Mouse (Mus musculus) neutrophil, adult 5-6 weeks (primary cell): ENCODE data around the gene Aldh2. TPM values are rescaled to one million over a fixed set of nuclear protein-coding genes. Genes with fewer than 3 reads are reported as not detected.
A peak's percentile ranks its signal among the peaks of the same experiment; 100 is the strongest.

Experiments
- ATAC-seq: fragments of 151-379, 151-347 bp; 2 replicates; pipeline ENCODE4 v1.8.0; 2017; ENCODE audit warnings: mild to moderate bottlenecking, moderate TSS enrichment; ENCODE audit not compliant: insufficient number of reproducible peaks, poor library complexity, low FRiP score, severe bottlenecking; ENCODE audit errors: extremely low read depth
- total RNA-seq: library from RNA; stranded (forward); fragments of 200-1000 nt; gene quantifications from 2 replicates; pipeline ENCODE4 v1.2.3, GENCODE M21; 2017

The Aldh2 gene
- total RNA-seq, 1 experiment from 2014 or later, result 253 TPM

DNA sequence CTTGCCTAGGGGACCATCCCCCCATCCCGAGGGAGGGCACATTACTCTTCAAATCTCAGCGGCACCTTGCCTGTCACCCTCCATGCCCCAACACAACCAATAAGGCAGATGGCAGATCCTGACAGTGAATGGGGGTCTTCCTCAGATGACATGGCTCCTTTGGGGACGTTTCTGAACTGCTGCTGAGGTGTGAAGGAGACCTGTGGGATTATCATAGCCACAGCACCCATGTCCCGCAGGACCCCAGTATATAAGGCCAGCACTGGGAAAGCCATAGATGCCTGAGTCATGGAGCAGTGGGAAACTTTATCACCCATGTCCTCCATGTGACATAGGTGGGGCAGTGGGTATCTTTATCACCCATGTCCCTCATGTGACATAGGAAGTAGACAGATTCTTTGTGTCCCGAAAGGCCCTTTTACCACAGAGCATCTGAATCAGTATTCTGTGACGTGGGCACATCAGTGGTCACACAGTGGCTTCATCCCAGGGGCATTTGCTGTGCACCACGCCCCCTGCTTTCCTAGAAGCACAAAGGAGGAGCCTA, 4.4 kb upstream of the Aldh2 start:
- ATAC-seq, result no peak

DNA sequence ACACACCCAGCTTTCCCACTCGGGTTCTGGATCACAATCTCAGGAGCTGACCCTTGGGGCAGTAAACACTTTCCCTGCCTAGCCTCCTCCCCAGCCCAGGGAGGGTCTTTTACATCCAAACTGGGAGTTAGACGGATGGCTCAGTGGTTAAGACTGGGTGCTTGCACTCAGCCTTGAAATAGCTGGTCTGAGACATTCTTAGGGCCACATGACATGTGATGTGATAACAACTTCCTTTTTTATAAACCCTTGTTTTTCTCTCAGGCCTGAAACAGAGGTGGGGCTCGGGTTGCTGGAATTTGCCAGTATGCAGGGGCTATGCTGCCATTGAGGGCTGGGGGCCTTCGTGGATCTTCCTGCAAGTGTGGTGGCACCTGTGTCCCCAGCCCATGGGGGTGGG, 3.7 kb upstream of the Aldh2 start:
- ATAC-seq, result 0 out of 2 replicates have a peak, but pooled peaks have one; percentile 7

DNA sequence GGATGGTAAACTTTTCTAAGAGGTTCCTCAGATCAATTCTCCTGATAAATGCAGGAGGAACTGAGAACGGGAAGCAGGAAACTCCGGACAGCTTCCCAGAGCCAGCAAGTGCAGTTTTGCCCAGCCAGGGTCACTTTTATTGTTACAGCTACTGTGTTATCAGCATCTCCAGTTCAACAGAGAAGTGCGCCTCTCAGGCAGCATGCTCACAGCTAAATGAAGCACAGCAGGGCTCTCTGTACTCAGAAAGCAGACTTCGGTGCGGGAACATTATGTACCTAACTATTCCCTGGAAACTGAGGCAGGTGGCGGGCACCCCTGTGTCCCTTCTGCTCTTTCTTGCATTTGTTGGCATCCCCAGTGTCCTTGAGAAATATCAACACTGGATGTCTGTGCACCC, 2.6 kb upstream of the Aldh2 start:
- ATAC-seq, result no peak

DNA sequence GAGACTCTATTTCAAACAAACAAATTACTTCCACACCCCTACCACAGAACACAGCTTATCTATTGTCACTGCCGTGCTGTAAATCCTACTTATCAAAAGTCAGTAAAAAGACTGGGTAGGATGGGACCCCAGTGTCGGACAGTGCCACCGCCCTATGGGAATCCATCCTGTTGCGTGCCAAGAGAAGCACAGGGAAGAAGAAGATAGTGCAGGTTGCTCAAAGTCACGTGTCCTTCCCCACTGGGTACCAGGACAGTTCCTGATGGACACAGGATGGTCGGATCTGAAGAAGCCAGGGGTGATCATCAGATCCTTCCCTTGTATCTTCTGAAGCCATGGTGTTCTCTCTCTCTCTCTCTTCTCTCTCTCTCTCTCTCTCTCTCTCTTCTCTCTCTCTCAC, 2.1 kb upstream of the Aldh2 start:
- no peak for ATAC-seq

DNA sequence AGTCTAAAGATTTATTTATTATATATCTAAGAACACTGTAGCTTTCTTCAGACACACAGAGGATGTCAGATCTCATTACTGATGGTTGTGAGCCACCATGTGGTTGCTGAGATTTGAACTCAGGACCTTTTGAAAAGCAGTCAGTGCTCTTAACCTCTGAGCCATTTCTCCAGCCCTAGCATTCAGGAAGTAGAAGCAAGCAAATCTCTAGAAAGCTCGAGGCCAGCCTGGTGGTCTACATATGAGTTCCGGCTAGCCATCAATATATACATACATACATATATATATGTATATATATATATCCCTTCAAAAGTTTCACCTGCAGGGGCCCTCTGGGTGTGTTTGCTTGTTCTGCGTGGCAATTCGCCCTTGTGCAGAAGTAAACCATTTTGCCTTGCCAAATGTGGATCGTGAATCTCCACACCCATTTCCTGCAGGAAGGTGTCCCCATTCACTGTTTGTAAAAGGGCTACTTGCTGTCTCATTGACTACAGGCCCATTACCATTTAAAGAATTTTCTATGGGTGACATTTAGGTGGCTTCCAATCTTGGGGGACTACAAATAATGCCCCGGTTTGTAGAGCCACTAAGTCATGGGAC, 1.2 kb upstream of the Aldh2 start:
- ATAC-seq, result no peak

DNA sequence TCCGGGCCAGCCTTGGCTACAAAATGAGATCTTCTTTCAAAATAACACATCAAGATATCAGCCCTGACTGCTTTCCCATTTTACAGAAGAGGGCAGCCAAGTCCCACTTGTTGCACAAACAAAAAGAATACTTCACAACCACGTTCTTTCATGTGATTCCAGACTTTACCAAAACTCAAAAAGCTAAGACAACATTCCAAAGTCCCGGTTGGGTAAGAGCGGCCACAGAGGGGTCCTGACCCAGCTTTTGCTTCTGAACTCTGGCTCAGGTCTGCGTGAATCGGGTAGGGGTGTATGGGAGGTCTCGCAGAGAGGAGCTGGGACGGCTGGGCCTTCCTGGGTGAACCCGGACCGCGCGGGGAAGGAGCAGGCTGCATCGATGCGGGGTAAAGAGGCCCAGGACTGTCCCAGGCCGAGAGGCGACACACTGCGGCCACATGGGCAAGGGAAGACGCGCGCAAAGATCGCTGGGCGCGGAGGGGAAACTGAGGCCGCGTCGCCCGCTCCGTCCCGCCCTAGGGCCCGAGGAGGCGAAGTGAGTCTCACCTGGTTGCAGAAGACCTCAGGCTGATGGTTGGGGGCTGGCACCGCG, 712 bp downstream of the Aldh2 start:
- ATAC-seq, result no peak

DNA sequence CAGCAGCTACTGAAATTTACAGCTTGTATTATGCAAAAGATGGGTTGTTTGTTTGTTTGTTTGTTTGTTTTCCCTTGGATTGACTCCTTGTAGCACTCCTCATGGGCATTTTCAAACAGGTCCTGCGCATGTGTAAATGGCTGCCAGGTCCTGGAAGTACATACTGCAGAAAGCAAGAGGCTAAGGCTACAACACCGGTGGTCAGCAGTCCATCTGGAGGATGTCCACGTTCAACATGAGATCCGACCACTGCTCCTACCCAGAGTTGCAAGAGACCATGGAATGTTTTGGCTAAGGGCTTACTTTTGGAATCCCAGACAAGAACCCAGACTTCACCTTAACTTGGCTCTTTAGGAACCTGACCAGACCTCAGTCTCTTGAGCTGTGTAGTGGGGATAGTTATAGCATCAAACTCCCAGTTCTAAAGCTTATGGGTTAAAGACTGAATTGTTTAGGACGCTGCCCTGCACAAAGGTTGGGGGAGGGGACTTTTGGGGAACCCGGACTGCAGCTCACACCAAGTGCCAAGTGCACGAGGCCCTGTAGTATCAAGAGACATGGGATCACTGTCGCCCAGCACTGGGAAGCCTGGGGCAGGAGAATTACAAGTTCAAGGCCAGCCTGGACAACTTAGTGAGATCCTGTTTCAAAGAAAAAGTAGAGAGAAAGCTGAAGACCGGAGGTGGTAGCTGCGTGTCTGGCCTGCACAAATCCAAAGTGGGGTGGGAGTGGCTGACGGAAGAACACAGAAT, 1.4 kb downstream of the Aldh2 start:
- no peak for ATAC-seq

DNA sequence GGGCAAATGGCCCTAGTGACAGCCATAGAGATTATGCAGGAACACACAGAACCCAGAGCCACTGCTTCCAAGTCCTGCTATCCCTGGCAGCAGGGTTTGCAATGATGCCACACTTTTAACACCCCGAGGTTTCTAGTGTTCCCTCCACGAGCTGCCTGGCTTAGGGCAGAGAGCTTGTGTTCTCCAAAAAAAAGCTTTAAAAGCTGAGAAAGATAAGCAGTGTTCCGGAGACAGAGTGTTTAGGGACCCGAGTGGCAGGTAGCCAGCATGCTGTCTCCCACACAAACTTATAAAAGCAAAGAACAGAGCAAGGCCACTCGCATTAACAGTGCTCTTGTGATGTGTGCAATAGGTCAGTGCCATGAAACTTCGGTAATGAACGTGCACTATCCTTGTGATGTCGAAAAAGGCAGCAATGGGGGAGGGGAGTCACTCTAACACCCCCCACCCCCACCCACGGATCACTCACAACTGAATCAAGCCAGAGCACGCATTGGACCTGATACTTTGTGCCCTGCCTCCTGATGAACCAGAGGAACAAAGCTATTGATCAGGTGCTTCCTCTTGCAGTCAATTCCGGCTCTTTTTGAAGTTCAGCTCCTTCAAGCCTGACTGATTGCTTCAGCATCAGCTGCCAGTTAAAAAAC, 2.1 kb downstream of the Aldh2 start:
- ATAC-seq, result no peak

DNA sequence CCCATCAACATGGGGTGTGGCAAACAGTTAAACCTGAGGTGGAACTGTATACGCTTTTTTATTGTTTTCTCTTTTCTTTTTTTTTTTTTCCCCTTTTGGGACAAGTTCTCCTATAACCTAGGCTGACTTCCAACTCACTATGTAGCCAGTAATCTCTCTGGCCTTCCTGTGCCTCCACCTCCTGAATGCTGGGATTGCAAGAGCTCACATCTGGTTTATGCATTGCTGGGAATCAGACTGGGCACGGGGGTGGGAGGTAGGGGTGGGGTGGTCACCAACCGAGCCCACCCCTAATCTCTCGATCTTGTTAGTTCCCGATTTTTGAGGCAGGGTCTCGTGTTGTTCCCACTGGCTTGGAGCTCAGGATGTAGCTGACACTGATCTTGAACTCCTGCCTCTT, 3.7 kb downstream of the Aldh2 start:
- ATAC-seq, result no peak

DNA sequence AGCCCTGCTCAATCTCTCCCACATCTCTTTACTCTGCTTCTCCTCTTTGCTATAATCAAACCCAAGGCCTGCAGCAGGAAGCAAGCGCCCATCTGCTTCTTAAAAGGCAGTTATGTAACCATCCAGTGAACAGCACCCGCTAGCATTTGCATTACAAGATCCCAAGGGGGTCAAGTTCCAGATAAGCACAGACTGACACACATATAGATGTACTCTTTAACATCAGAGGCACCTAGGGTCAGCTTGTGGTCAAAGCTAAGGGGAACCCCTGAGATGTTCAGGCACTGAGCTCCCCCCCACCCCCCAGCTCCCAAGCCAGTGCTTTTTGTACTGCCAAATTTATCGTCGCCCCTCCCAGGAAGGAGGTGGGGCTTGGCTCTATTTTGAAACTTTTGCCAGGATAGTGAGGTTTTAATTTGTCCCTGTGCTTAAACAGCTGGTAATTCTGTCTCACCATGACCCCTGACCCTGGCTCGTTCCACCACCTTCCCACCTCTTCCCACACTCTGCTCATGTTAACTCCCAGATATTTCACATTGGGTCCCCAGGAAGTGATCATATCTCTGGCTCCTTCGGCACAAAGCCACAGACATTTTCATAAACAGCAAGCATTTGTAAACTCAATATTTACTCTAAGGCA, 7.1 kb downstream of the Aldh2 start:
- ATAC-seq, result peak; percentile 67

DNA sequence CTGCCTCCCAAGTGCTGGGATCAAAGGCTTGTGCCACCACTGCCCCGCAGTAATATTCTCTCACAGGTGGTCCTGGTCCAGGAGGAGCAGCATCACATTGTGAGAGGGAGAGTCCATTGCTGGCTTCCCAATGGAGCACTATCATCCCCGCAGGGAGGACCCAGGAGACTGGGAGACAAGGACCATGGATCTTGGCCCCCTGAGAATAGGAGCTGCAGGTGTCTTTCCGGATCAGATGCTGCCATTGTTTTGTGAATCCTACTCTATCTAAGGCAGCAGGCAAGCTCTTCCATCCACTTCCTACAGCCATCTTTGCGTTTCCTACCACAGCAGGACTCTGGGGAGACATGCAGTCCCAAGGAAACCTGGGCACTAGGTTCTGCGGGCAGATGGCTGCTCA, 7.9 kb downstream of the Aldh2 start:
- no peak for ATAC-seq

DNA sequence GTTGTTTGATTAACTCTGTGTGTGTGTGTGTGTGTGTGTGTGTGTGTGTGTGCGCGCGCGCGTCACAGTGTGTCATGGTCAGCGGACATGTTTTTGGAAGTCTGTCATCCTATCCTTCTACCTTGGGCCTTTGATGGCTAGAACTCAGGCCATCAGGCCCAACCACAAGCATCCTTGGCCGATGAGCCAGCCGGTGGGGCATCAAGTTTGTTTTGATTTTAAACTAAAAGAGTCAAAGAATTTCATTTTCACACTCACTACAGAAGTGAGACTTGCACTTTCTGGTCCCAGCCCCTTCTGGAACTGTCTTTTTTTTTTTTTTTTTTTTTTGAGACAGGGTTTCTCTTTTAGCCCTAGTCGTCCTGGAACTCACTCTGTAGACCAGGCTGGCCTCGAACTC, 8.6 kb downstream of the Aldh2 start:
- ATAC-seq, result no peak

DNA sequence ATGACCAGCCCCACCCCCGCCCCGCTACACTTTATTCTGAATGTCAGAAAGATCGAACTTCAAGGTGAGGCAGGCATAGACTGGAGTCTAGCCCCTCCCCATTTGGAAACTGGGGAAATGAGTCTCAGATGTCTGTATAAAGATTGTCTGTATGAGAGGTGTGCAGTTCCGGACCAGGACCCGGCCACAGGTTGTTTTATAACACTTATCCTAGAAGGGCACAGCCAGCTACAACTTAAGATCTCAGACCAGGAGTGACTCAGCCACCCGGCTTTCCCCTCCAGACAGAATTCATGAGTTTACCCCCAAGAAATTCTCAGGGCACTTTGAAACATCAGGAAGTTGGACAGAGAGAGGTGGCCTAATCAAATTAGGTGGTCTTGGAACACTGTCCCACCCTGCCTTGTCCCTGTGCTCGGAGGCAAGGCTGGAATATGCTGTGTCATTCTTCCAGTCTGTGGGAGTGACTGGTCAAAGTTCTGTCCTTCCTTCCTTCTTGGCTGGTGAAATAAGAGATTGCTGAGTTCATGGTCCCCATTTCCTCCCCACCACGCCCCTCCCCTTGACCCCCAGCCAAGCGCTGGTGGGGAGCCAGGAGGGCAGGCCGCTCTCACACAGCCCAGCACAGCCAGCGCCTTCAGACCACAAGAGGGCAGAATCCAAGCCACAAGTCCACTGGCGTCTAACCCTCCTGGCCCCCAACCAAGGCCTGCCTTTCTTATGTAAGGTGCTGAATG, 9.7 kb downstream of the Aldh2 start:
- ATAC-seq, result peak; percentile 69

DNA sequence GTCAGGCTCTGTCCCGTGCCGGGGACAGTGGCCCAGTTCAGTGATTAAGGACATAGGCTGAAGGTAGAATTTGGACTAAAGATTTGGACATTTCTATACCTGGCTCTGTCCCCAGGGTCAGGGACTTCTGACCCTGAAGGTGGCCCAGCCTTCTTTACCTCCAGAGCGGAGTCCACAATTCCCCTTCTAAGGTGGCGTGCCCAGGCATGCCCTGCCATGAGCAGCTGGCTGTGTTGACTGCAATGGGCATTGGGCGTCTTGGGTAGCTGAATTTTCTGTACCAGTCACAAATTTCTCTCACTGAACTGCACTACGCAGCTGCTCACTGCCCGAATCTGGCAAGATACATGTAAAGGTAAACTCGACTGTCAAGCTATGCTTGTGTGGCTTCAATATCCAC, 11.7 kb downstream of the Aldh2 start:
- no peak for ATAC-seq

DNA sequence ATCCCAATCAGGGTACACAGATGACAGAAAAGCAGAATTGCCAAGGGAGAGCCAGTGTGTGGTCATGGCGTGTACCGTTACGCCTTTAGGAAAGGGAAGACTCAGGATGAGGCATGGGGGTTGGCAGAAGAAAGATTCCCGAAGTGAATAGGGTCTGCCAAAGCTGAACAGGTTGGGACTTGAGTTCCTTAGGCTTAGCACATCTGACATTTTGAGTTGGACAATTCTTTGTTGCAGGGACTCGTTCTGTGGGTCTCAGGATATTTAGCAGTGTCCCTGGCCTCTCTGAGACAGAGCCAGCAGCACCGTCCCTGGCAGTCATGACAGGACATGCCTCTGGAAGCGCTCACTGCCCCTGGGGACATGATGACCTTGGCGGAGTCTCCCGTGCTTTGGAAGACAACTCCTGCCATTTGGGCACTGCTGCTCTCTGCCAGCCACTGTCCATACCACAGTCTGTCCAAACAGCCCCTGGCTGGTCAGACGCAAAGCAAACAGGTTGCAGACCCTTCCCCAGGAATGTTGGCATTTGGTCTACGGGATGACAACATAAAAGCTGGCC, 16.6 kb downstream of the Aldh2 start:
- no peak for ATAC-seq

DNA sequence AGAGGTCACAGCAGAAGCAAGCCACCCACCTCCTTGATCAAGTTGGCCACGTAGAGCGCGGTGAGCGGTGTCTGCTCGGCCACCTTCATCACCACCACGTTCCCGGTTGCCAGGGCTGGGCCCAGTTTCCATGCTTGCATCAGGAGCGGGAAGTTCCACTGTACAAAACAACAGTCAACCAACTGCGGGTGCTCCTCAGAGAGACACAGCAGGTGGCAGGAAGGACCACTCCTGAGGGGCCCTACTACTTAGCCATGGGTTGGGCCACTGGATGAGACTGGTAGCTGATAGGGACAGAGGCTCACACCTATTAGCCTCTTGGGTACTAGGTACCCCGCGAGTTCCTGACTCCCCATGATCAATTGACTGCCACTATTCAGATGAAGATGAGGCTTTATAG, 17.8 kb downstream of the Aldh2 start:
- ATAC-seq, result no peak

DNA sequence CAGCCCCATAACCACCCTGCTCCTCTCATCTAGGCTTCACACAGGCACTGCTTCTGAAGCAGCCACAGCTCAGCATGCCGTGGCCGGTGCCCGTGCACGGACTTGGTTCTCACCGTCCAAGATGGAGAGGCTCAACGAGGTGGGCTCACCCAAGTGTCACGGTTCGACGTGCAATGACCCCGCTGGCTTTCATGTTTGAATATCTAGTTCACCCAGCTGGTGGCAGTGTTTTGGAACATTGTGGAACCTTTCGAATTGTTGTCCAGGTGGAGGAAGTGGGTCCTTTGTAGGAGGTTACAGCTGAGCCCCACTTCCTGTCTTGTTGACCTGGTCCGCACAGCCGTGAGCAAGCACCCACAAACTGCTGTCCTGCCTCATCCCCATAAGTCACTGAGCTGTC, 19.5 kb downstream of the Aldh2 start:
- no peak for ATAC-seq

DNA sequence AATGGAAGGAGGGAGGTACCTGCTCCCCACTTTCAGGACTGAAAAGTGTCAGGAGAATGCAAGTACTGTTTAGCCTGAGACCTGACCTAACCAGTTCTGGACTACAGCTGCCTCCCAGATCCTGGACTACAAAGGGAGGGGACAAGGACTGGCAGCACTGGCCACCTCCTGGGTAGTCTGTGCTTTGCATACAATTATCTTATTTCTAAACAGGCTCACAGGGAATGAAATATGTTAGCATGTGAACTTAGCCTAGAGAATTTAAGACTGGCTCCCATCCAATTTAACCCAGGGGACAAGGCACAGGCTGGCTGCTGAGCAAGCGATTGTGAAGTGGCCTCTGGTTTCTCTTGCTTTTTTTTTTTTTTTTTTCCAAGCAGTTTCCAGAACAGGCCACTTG, 22.8 kb downstream of the Aldh2 start:
- ATAC-seq, result no peak
